Mouse (Mus musculus) kidney, adult 11 months (tissue): Measurements from ENCODE around the gene Nap1l3.

Experiments
- DNase-seq: peaks from one replicate; pipeline ENCODE4 v3.0.0; 2022

Nap1l3 gene

DNA sequence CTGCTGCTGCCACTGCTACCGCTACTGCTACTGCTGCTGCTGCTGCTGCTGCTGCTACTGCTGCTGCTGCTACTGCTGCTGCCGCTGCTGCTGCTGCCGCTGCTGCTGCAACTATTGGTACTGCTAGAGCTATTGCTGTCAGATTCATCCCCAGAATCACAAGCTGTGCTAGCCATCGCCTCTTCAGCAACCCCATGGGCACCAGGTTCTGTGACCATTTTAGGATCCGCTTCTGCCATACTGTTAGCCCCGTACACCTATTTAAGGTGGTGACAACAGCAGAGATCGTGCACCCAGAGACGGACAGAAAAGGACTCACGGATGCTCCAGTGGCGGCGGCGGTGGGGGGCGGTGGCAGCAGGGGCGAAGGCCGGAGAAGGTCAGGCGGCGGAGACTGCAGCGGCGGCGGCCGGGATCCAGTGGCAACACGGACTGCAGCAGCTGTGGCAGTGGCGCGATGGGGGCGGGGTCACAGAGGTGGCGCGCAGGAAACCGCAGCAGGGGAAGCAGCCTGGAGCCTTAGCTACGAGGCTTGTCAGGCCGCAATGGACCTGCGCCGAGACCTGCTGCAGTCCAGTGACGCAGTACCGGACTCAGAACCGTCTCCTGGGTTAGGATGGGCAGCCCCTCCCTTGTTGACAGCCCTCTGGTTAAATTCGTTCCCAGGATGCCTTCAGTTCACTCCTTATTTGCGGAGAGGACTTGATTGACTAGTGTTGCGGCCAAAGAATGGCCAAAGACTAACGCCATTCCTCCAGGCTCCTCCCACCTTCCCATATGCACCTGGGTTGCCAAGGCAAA is at the start of gene Nap1l3:
Gene Nap1l3 (minus strand): TSS at position 621 of the 801 bp plus-strand sequence.
- peak; percentile 87 for DNase-seq

DNA sequence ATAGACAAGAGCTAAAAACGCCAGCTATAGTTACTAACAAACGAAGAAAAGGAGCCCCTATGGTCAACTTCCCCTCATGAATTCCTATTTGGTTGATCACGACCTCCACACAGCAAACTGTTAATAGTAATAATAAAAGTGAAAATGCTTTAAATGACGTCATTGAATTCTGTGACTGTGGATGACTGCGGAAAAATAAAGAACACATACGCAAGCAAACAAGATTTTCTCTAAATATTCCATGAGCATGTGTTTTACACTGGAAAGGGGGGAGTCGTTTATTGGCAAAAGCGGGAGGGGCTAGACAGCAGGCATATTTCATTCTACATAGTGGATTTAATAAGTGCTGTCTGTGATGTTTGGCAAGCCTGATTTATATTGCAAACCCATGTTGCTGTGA is 451 bp upstream of the Nap1l3 start:
- DNase-seq: no peak
